ENCODE assay signal across 8 mouse cellular contexts in genomic region chr3:69655001-69655400, GRCm38 (mm10). TPM values are rescaled to one million over a fixed set of nuclear protein-coding genes. Genes with fewer than 3 reads are reported as not detected.
DNase-seq lines count a peak whose midpoint lies in the region; ATAC-seq and TF ChIP-seq lines count a peak whose summit lies in the region.

No protein-coding gene starts in this region.

- peak; percentile 33 for DNase-seq in 3T3-L1 (ENCODE audit: low read depth, low spot score)
- DNase-seq in MN1 (ENCODE audit: low spot score) = peak; percentile 15
- DNase-seq in heart, postnatal 10 days = peak; percentile 32 to 33
- DNase-seq in lung, postnatal 10 days = peak; percentile 51
- DNase-seq in left cerebral cortex, adult 2 months (ENCODE audit: extremely low spot score in 1 of 2, low spot score in 2 of 2) = no peak
- no peak for DNase-seq in cerebellum, adult 9-10 months
- DNase-seq in neural tube, embryonic 10.5 days (ENCODE audit: extremely low spot score, low spot score) = no peak

- intact Hi-C loops in heart, postnatal 10 days (cut with DNase I) = no loop called here
- intact Hi-C loops in left cerebral cortex, adult 2 months (cut with DNase I) = no loop called here

- no peak for ATAC-seq in erythroblast, adult 5-6 weeks (replicated peaks; ENCODE audit: low FRiP score, poor library complexity, severe bottlenecking)

- H3K27ac ChIP-seq in left cerebral cortex, adult 2 months = no peak overlapping the region

- no peak overlapping the region for H3K4me3 ChIP-seq in left cerebral cortex, adult 2 months

- TF ChIP-seq CTCF in left cerebral cortex, adult 2 months (IDR thresholded peaks at IDR 0.05) = no peak

RNA-seq across cellular contexts. Expression of gene B3galnt1, which starts 56.2 kb away (rescaled TPM):
- 1 to 10 TPM; 4.4 to 5.0 TPM for total RNA-seq in heart, postnatal 10 days (2021)
- total RNA-seq in left cerebral cortex, adult 2 months (2021) = 10 to 100 TPM; 49.0 to 58.5 TPM
- total RNA-seq in erythroblast, adult 5-6 weeks (2015; ENCODE audit: low replicate concordance) = 0.77 TPM in 1 of 2 replicates, not detected in the other
- total RNA-seq in erythroblast, adult 5-6 weeks (2017; ENCODE audit: low replicate concordance) = 0.34 and 1.1 TPM in 2 replicates

Comparison
In these comparisons a context has a peak if more than half of its experiments do, and no peak if none do; other contexts are left out.
1. DNase-seq: peak in 3T3-L1 (single experiment), MN1 (single experiment), heart, postnatal 10 days (2 of 2) and lung, postnatal 10 days (single experiment); none in left cerebral cortex, adult 2 months (0 of 2), cerebellum, adult 9-10 months (single experiment) and neural tube, embryonic 10.5 days (single experiment).
2. RNA of gene B3galnt1, which starts 56.2 kb away (total RNA-seq): 49.0 to 58.5 TPM in left cerebral cortex, adult 2 months; 4.4 to 5.0 TPM in heart, postnatal 10 days and 0.34 to 1.1 TPM in erythroblast, adult 5-6 weeks; every median in the first group is over 4 times any median in the second.